Mouse (Mus musculus): ENCODE results near the gene Nanos3.

Nanos3 gene

GRCm38 (mm10) chr8:84126742-84127141 is 58.3 kb downstream of the Nanos3 start:
- no peak for DNase-seq

- DNase-seq = no peak
Observed at GRCm38 (mm10) chr8:84125656-84126055, 59.4 kb downstream of the Nanos3 start, which contains the start of gene Podnl1. TSS of gene Podnl1 (plus strand) at chr8:84125989.

Data from cerebellum, postnatal 36 days (tissue).